Mouse (Mus musculus): Measurements from ENCODE around the gene Ano2.

- no peak for TF ChIP-seq NELFE (IDR thresholded peaks at IDR 0.05; ENCODE audit: low read depth, low read length)
- TF ChIP-seq JUND (conservative IDR thresholded peaks at IDR 0.05; ENCODE audit: low read depth, low read length): no peak
- no peak for TF ChIP-seq MYC (IDR thresholded peaks at IDR 0.05; ENCODE audit: low read depth, low read length)
- no peak for TF ChIP-seq EP300 (IDR thresholded peaks at IDR 0.05; ENCODE audit: low read length)
- TF ChIP-seq ZC3H11A (IDR thresholded peaks at IDR 0.05; ENCODE audit: low read depth, low read length): no peak
- TF ChIP-seq CTCF (conservative IDR thresholded peaks at IDR 0.05 in 1 of 2, IDR thresholded peaks at IDR 0.05 in 1 of 2; ENCODE audit: low read depth in 2 of 2, low read length in 2 of 2): no peak
Observed at GRCm38 (mm10) chr6:125729986-125730535, 39.8 kb downstream of the Ano2 start.
